Comparison of ENCODE assay signal across 8 mouse cellular contexts in genomic region chr8:86873151-86873550, GRCm38 (mm10). TPM values are rescaled to one million over a fixed set of nuclear protein-coding genes. Genes with fewer than 3 reads are reported as not detected.
DNase-seq lines count a peak whose midpoint lies in the region; ATAC-seq and TF ChIP-seq lines count a peak whose summit lies in the region.

No protein-coding gene starts in this region.

- no peak overlapping the region for H3K4me3 ChIP-seq in left cerebral cortex, adult 2 months
- no peak overlapping the region for H3K4me3 ChIP-seq in forebrain, embryonic 14.5 days (ENCODE audit: low read depth, low read length)
- H3K4me3 ChIP-seq in stomach, embryonic 14.5 days (ENCODE audit: low read depth, low read length) = no peak overlapping the region

- ATAC-seq in forebrain, embryonic 14.5 days = peak; percentile 70; the same call in 1 of the 2 replicates
- no peak for ATAC-seq in stomach, embryonic 14.5 days (ENCODE audit: insufficient number of reproducible peaks, insufficient read depth, low FRiP score, low read depth)

- no peak overlapping the region for H3K4me2 ChIP-seq in forebrain, embryonic 14.5 days (ENCODE audit: low read length)
- H3K4me2 ChIP-seq in stomach, embryonic 14.5 days (replicated peaks; ENCODE audit: low read depth, low read length) = no peak overlapping the region

- H3K4me1 ChIP-seq in forebrain, embryonic 14.5 days (ENCODE audit: control insufficient read depth, insufficient read depth, low read length) = peaks cover 7% of the 10 kb centered on the region; the same call in 1 of the 2 replicates
- peaks cover 16% of the 10 kb centered on the region; the same call in 1 of the 2 replicates for H3K4me1 ChIP-seq in stomach, embryonic 14.5 days (ENCODE audit: control insufficient read depth, insufficient read depth, low read length)

- H3K36me3 ChIP-seq in forebrain, embryonic 14.5 days (ENCODE audit: control insufficient read depth, insufficient read depth, low read length) = no peaks in the 10 kb centered on the region
- H3K36me3 ChIP-seq in stomach, embryonic 14.5 days (ENCODE audit: control insufficient read depth, insufficient read depth, low read length) = no peaks in the 10 kb centered on the region

- WGBS in forebrain, embryonic 14.5 days = 34% methylated on average over 2 of the region's 2 CpGs
- WGBS in stomach, embryonic 14.5 days = 30% methylated on average over 2 of the region's 2 CpGs

- DNase-seq in left cerebral cortex, postnatal 4 days = peak; percentile 42
- no peak for DNase-seq in left cerebral cortex, adult 2 months (ENCODE audit: extremely low spot score in 1 of 2, low spot score in 2 of 2)
- DNase-seq in adipocyte (ENCODE audit: low spot score) = peak; percentile 57
- peak; percentile 64 for DNase-seq in forebrain, embryonic 14.5 days (ENCODE audit: low spot score)
- DNase-seq in kidney, postnatal 10 days = peak; percentile 80
- no peak for DNase-seq in adrenal gland, postnatal 25 days
- DNase-seq in embryo, embryonic 10.5 days (ENCODE audit: low spot score) = no peak

- TF ChIP-seq CTCF in left cerebral cortex, adult 2 months (IDR thresholded peaks at IDR 0.05) = no peak

- no peaks in the 10 kb centered on the region for H3K9me3 ChIP-seq in forebrain, embryonic 14.5 days (replicated peaks; ENCODE audit: control insufficient read depth, low read length)
- H3K9me3 ChIP-seq in stomach, embryonic 14.5 days (ENCODE audit: control insufficient read depth, low read depth, low read length) = no peaks in the 10 kb centered on the region

- no peak overlapping the region for H3K9ac ChIP-seq in forebrain, embryonic 14.5 days (ENCODE audit: low read length)
- H3K9ac ChIP-seq in stomach, embryonic 14.5 days (replicated peaks; ENCODE audit: low read depth, low read length) = no peak overlapping the region

- no peaks in the 10 kb centered on the region for H3K27me3 ChIP-seq in forebrain, embryonic 14.5 days (replicated peaks; ENCODE audit: control insufficient read depth, insufficient read depth, low read length)
- no peaks in the 10 kb centered on the region for H3K27me3 ChIP-seq in stomach, embryonic 14.5 days (ENCODE audit: control insufficient read depth, insufficient read depth, low read length)

- intact Hi-C loops in left cerebral cortex, postnatal 4 days (cut with DNase I) = no loop called here
- intact Hi-C loops in left cerebral cortex, adult 2 months (cut with DNase I) = no loop called here

- no peak overlapping the region for H3K27ac ChIP-seq in left cerebral cortex, adult 2 months
- no peak overlapping the region for H3K27ac ChIP-seq in forebrain, embryonic 14.5 days (ENCODE audit: low read depth, low read length)
- H3K27ac ChIP-seq in stomach, embryonic 14.5 days (ENCODE audit: low read length) = peak overlapping the region; percentile 46

RNA-seq across cellular contexts. Expression of gene N4bp1, which starts 11.9 kb away (rescaled TPM):
- total RNA-seq in left cerebral cortex, postnatal 4 days (2021) = 10 to 100 TPM; 28.0 to 28.5 TPM
- 10 to 100 TPM; 39.8 to 41.5 TPM for total RNA-seq in left cerebral cortex, adult 2 months (2021)
- 8.3 and 9.8 TPM in 2 replicates for polyA plus RNA-seq in forebrain, embryonic 14.5 days (2014; fragmentation: Nextera tagmentation; extraction: Ambion mirVana)
- polyA plus RNA-seq in stomach, embryonic 14.5 days (2014; fragmentation: Nextera tagmentation; extraction: Ambion mirVana) = 13.1 and 13.3 TPM in 2 replicates
- 38.3 and 41.2 TPM in 2 replicates for total RNA-seq in adrenal gland, postnatal 25 days (2021)

Comparison
In these comparisons a context has a peak if more than half of its experiments do, and no peak if none do; other contexts are left out.
1. DNase-seq: peak in left cerebral cortex, postnatal 4 days (single experiment), adipocyte (single experiment), forebrain, embryonic 14.5 days (single experiment) and kidney, postnatal 10 days (single experiment); none in left cerebral cortex, adult 2 months (0 of 2), adrenal gland, postnatal 25 days (single experiment) and embryo, embryonic 10.5 days (single experiment).